Mouse (Mus musculus) forebrain, embryonic 12.5 days (tissue): ENCODE data around the gene AB124611. TPM values are rescaled to one million over a fixed set of nuclear protein-coding genes. Genes with fewer than 3 reads are reported as not detected.
"Not testable (repeated sequence)": the region's sequence is repeated elsewhere in the genome, so short reads cannot be mapped to it uniquely, and the experiment has no call there.

Experiments used
- ATAC-seq: fragments of 200-750 bp; cut with Nextera tagmentation; 2 replicates; pipeline ENCODE4 v1.8.0; 2017; ENCODE audit warnings: moderate TSS enrichment; ENCODE audit not compliant: low FRiP score
- H3K27ac ChIP-seq: fragments of 300-500 bp; sonication (generic); 2 replicates; pipeline ENCODE4 v1.5.1; 2016; ENCODE audit warnings: mild to moderate bottlenecking
- H3K27me3 ChIP-seq: fragments of 300-500 bp; sonication (generic); 2 replicates; pipeline ENCODE4 v1.6.1; 2016; ENCODE audit warnings: mild to moderate bottlenecking
- H3K36me3 ChIP-seq: fragments of 300-500 bp; sonication (generic); replicated peaks from 2 replicates; pipeline ENCODE4 v1.6.1; 2016; ENCODE audit warnings: mild to moderate bottlenecking
- H3K4me1 ChIP-seq: fragments of 300-500 bp; sonication (generic); 2 replicates; pipeline ENCODE4 v1.6.1; 2016
- H3K4me2 ChIP-seq: fragments of 300-500 bp; sonication (generic); 2 replicates; pipeline ENCODE4 v1.6.1; 2016; ENCODE audit warnings: mild to moderate bottlenecking, moderate library complexity
- H3K4me3 ChIP-seq: fragments of 300-500 bp; sonication (generic); replicated peaks from 2 replicates; pipeline ENCODE4 v1.5.1; 2016; ENCODE audit warnings: mild to moderate bottlenecking
- H3K9ac ChIP-seq: fragments of 300-500 bp; sonication (generic); 2 replicates; pipeline ENCODE4 v1.6.1; 2016; ENCODE audit warnings: mild to moderate bottlenecking
- H3K9me3 ChIP-seq: fragments of 300-500 bp; sonication (generic); 2 replicates; pipeline ENCODE4 v1.6.1; 2016
- WGBS: fragments of 180-500 bp; shearing (Covaris S2); methylation state at CpG from one replicate; pipeline ENCODE4 v1.1.7; 2016; 5-methylcytosine and 5-hydroxymethylcytosine counted together
- polyA plus RNA-seq: library from polyadenylated mRNA; unstranded; fragments of >200 nt; fragmentation: Nextera tagmentation; extraction: Ambion mirVana; gene quantifications from 2 replicates; pipeline ENCODE4 v1.2.1, GENCODE M21; 2016

AB124611 gene
- polyA plus RNA-seq, 1 experiment from 2014 or later: 7.2 TPM

GRCm38 (mm10) chr9:21527100-21527801, 1.3 kb downstream of the AB124611 start:
- no peak for ATAC-seq
- H3K36me3 ChIP-seq: 0 out of 2 replicates have a peak, but pooled peaks cover 6% of the 10 kb centered on the region
- 95% methylated on average over 2 of the region's 2 CpGs for WGBS
- no peaks in the 10 kb centered on the region for H3K27me3 ChIP-seq
- H3K4me1 ChIP-seq: peaks cover 3% of the 10 kb centered on the region; the same call in 1 of the 2 replicates
- H3K27ac ChIP-seq: no peak overlapping the region
- H3K9ac ChIP-seq: no peak overlapping the region
- H3K4me2 ChIP-seq: no peak overlapping the region
- H3K4me3 ChIP-seq: no peak overlapping the region
- H3K9me3 ChIP-seq: no peaks in the 10 kb centered on the region

- 68% methylated on average over 1 of the region's 1 CpGs for WGBS
- no peak overlapping the region for H3K4me2 ChIP-seq
- no peak overlapping the region for H3K27ac ChIP-seq
- H3K4me1 ChIP-seq: peaks cover 3% of the 10 kb centered on the region; the same call in 1 of the 2 replicates
- no peaks in the 10 kb centered on the region for H3K27me3 ChIP-seq
- H3K9ac ChIP-seq: no peak overlapping the region
- H3K9me3 ChIP-seq: no peaks in the 10 kb centered on the region
- ATAC-seq: no peak
- H3K4me3 ChIP-seq: no peak overlapping the region
- H3K36me3 ChIP-seq: 0 out of 2 replicates have a peak, but pooled peaks cover 6% of the 10 kb centered on the region
These were observed 1.9 kb downstream of the AB124611 start for GRCm38 (mm10) chr9:21527917-21528324.

DNA sequence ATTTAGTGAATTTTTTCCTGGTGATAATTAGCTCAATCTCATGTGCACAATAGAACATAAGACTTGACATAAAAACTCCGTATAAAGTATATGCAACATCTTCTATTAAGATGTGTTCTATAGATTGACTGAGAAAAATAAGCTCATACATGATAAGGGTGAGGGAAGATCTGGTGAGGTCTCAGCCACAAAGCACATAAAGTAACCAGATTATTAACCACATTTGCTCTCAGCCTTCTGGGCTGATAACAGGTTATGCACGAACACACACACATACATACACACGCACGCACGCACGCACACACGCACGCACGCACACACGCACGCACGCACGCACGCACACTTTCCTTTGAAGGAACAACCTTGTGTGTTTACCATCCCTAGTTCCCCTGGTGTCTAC, 10.5 kb downstream of the AB124611 start:
- no peak overlapping the region for H3K27ac ChIP-seq
- 97% methylated on average over 14 of the region's 14 CpGs for WGBS
- no peaks in the 10 kb centered on the region for H3K4me1 ChIP-seq
- H3K36me3 ChIP-seq: peaks cover 9% of the 10 kb centered on the region; the same call in 1 of the 2 replicates
- H3K9me3 ChIP-seq: no peaks in the 10 kb centered on the region
- no peak overlapping the region for H3K4me3 ChIP-seq
- no peak for ATAC-seq
- no peaks in the 10 kb centered on the region for H3K27me3 ChIP-seq
- H3K4me2 ChIP-seq: no peak overlapping the region
- no peak overlapping the region for H3K9ac ChIP-seq

DNA sequence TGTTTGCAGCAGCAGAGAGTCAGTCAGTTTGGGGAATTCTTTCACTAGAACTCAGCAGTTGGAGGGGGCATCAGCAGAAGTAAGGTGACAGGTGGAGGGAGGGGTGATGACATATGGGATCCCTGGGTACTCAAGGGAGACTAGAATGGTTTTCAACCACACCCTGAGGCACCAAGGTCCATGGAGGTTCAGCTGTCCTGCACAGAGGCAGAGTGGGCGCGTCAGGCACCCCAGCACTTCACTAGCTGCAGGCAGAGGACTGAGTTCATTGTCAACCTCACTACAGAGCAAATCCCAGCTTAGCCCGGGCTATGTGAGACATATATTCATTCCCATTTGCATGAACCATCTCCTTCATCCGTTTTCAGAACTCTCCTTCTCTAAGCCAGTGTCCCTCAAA, 11.0 kb downstream of the AB124611 start:
- Histone ChIP-seq H3K9me3 (no peaks in the 10 kb centered on the region), H3K27ac (no peak overlapping the region), H3K4me2 (no peak overlapping the region), H3K36me3 (peaks cover 9% of the 10 kb centered on the region; the same call in 1 of the 2 replicates), H3K4me1 (no peaks in the 10 kb centered on the region), H3K27me3 (no peaks in the 10 kb centered on the region), H3K9ac (no peak overlapping the region), H3K4me3 (no peak overlapping the region)
- ATAC-seq: no peak
- WGBS: 84% methylated on average over 4 of the region's 4 CpGs

GRCm38 (mm10) chr9:21539981-21540753, 14.2 kb downstream of the AB124611 start:
- no peak overlapping the region for H3K9ac ChIP-seq
- no peaks in the 10 kb centered on the region for H3K9me3 ChIP-seq
- H3K27ac ChIP-seq: no peak overlapping the region
- WGBS: 81% methylated on average over 7 of the region's 7 CpGs
- peaks cover 9% of the 10 kb centered on the region; the same call in 1 of the 2 replicates for H3K36me3 ChIP-seq
- H3K27me3 ChIP-seq: no peaks in the 10 kb centered on the region
- peaks cover 8% of the 10 kb centered on the region for H3K4me1 ChIP-seq
- H3K4me3 ChIP-seq: no peak overlapping the region
- H3K4me2 ChIP-seq: no peak overlapping the region
- ATAC-seq: no peak

DNA sequence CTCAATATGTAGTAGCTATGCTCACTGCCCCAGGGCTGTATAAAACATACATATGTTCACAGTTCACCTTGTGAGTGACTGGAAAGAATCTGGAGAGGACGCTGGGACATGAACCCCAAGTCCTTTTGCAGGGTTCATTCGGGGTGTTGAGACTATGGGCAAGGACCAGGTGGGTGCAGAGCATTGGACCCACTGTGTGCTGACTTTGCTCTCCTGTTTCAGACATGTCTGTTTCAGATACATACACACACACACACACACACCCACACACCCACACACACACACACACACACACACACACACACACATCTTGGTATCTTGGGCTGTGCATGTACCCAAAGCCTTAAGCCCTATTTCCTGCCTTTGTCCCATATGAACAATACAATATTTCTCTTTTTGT, 16.0 kb downstream of the AB124611 start:
- not testable (repeated sequence) for H3K27me3 ChIP-seq, H3K4me3 ChIP-seq, H3K27ac ChIP-seq, H3K36me3 ChIP-seq, ATAC-seq, H3K9ac ChIP-seq, H3K9me3 ChIP-seq, H3K4me2 ChIP-seq
- peaks cover 14% of the 10 kb centered on the region for H3K4me1 ChIP-seq
- WGBS: 95% methylated on average over 2 of the region's 2 CpGs

DNA sequence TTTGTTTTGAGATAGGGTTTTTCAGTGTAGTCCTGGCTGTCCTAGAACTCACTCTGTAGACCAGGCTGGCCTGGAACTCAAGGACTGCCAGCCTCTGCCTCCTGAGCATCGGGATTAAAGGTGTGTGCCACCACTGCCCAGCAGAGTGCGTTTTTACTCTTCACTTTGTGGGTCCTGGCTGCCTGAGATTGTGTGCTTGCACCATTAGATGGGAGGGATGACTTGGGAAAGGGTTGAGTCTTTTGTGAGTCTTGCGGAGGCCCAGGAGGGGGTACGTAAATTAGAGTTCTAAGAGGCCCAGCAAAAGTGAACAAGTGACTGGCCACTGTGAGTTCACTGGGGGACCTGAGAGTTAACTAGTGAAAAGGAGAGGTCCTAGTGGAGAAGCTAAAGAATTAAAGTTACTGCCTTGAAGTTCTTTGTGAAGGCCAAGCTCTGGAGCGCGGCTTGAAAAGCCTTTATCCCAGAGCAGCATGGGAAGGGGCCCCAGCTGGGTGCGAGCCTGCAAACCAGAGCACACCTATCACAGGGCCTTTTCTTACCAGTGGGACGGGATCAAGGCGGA, 19.5 kb downstream of the AB124611 start:
- Histone ChIP-seq H3K4me1 (peaks cover 29% of the 10 kb centered on the region), H3K27ac (peak overlapping the region; percentile 99), H3K9ac (peak overlapping the region; percentile 61), H3K4me3 (peak overlapping the region; percentile 79), H3K27me3 (no peaks in the 10 kb centered on the region), H3K36me3 (0 out of 2 replicates have a peak, but pooled peaks cover 7% of the 10 kb centered on the region), H3K4me2 (peak overlapping the region; percentile 68), H3K9me3 (no peaks in the 10 kb centered on the region)
- peak; percentile 52 for ATAC-seq
- WGBS: 2% methylated on average over 9 of the region's 9 CpGs

DNA sequence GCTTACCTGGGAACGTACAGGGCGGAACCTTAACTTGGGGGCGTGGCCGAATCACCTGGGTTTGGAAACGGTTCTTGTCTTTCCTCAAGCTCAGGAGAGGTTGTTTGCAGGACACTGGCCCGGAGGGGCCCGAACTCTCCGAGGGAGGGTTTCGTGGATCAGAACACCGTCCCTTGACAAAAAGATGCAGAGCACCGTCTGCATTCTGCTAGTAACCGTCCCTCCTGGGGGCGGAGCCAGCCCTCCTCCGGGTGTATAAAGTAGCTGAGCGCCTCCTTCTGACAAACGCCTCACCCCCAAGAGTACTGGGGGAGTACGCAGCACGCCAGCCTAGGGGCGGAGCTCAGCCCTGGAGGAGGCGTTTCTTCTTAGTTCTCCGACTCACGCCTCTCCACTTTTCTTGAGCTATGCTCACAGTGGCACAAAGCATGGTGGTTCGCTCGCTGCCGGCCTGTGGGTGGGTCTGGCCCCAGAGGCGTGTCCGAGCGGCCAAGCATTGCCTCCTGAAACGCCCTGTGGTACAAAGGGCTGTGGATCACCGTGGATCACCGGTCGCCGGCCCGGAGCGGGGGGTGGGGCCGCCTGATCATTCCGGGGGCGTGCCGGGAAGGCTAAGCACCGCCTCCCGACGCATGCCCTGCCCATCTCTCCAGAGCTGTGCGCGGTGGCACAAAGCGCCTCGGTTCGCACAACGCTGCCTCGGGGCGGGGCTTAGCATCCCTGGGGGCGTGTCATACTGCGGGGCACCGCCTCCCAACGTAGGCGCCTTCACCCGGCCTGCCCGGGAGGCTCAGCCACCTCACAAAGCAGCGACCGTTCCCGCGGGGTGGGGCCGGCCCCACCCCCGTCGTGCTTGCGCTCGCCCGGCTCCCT, 20.2 kb downstream of the AB124611 start:
- H3K9me3 ChIP-seq: no peaks in the 10 kb centered on the region
- peaks cover 14% of the 10 kb centered on the region for H3K36me3 ChIP-seq
- ATAC-seq: peak; percentile 96
- H3K9ac ChIP-seq: peak overlapping the region; percentile 61
- peak overlapping the region; percentile 68 for H3K4me2 ChIP-seq
- peak overlapping the region; percentile 79 for H3K4me3 ChIP-seq
- H3K27ac ChIP-seq: peak overlapping the region; percentile 99
- no peaks in the 10 kb centered on the region for H3K27me3 ChIP-seq
- H3K4me1 ChIP-seq: peaks cover 29% of the 10 kb centered on the region
- WGBS: under 1% methylated on average over 60 of the region's 67 CpGs

DNA sequence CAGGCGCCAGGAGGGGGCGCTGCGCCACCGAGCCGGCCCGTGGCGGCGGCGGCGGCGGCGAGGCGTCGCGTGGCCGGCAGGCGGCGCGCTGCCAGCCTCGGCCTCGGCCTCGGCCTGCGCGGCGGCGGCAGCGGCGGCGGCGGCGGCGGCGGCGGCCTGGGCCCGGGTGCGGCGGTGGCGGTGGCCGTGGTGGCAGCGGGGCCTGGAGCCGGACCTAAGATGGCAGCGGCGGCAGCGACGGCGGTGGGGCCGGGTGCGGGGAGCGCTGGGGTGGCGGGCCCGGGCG, 20.8 kb downstream of the AB124611 start, which contains the start of gene Carm1:
Gene Carm1, plus strand, starts transcription at position 106 of the 286 bp plus-strand sequence.
- Histone ChIP-seq H3K9me3 (no peaks in the 10 kb centered on the region), H3K4me2 (peak within 1 kb of the TSS; percentile 69), H3K9ac (peak within 1 kb of the TSS; percentile 95), H3K27ac (peak within 1 kb of the TSS; percentile 99), H3K4me1 (peaks cover 29% of the 10 kb centered on the region), H3K27me3 (no peaks in the 10 kb centered on the region), H3K4me3 (peak within 1 kb of the TSS; percentile 79), H3K36me3 (peaks cover 17% of the 10 kb centered on the region)
- no peak; the same call in 1 of the 2 replicates for ATAC-seq
- 0% methylated on average over 11 of the region's 52 CpGs for WGBS

DNA sequence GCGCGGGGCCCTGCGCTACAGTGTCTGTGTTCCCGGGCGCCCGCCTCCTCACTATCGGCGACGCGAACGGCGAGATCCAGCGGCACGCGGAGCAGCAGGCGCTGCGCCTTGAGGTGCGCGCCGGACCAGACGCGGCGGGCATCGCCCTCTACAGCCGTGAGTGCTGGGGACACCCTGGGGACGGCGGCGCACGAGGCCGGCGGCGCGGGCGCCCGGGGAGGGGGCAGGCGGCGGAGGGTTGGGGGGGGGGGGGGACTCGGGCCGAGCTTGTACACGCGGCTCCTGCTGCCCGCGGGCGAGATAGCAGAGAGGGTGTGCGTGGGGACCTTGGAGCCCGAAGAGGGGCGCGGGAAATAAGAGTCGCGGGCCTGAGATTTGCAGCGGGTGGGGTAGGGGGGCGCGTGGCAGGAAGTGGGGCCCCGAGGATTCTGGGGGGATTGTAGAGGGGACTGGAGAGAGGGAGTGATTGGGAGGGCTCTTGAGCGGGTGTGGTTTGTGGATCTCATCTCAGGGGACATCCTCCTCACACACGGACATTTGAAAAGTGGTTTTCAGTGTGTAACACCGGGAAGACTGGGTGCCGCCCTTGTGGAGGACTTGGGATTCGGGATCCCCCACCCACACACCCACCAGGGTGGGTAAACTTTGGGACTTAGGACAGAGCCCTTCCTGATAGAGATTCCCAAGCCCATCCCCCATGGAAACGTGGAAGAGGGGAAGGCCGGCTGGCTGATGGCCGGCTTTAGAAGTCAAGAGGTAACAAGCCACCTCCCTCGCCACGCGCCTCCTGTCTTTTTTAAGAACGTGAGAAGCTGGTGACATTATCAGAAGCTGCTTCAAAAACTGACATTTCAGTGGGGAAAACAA, 21.3 kb downstream of the AB124611 start:
- WGBS: 1% methylated on average over 44 of the region's 66 CpGs
- H3K4me1 ChIP-seq: peaks cover 29% of the 10 kb centered on the region
- H3K4me3 ChIP-seq: peak overlapping the region; percentile 79
- H3K36me3 ChIP-seq: peaks cover 17% of the 10 kb centered on the region
- H3K9me3 ChIP-seq: no peaks in the 10 kb centered on the region
- H3K4me2 ChIP-seq: peak overlapping the region; percentile 69
- ATAC-seq: peak; percentile 43
- H3K27me3 ChIP-seq: no peaks in the 10 kb centered on the region
- H3K9ac ChIP-seq: peak overlapping the region; percentile 95
- H3K27ac ChIP-seq: peak overlapping the region; percentile 99

GRCm38 (mm10) chr9:21551049-21551448, 25.1 kb downstream of the AB124611 start:
- Histone ChIP-seq H3K36me3 (peaks cover 23% of the 10 kb centered on the region), H3K9ac (no peak overlapping the region)
- no peak for ATAC-seq

More at GRCm38 (mm10) chr9:21551049-21551448, 25.1 kb downstream of the AB124611 start:
- no peak overlapping the region for H3K4me3 ChIP-seq
- WGBS: 94% methylated on average over 2 of the region's 2 CpGs
- no peaks in the 10 kb centered on the region for H3K9me3 ChIP-seq
- peaks cover 15% of the 10 kb centered on the region for H3K4me1 ChIP-seq
- no peaks in the 10 kb centered on the region for H3K27me3 ChIP-seq
- no peak overlapping the region for H3K27ac ChIP-seq
- no peak overlapping the region for H3K4me2 ChIP-seq
